Mouse (Mus musculus) liver, adult 2 months (tissue): Measurements from ENCODE around the gene Gm49318.

ENCODE experiments used
- CTCF ChIP-seq: fragments of 200-500 bp; IDR thresholded peaks from 2 replicates; pipeline ENCODE4 v1.5.1; 2011; ENCODE audit warnings: low read depth, low read length, control low read depth
- POLR2A ChIP-seq: fragments of 200-500 bp; IDR thresholded peaks from 2 replicates; pipeline ENCODE4 v1.6.1; 2011; ENCODE audit warnings: low read length, control low read depth; ENCODE audit not compliant: insufficient read depth; ENCODE audit errors: extremely low read depth

- TF ChIP-seq POLR2A, result no peak
- TF ChIP-seq CTCF, result no peak
Observed at GRCm38 (mm10) chr9:22028467-22028866, 42.6 kb downstream of the Gm49318 start.
